Mouse (Mus musculus): ENCODE measurements around the gene Aars2.

- no peak for TF ChIP-seq CTCF (IDR thresholded peaks at IDR 0.05; ENCODE audit: low read depth)
- no peak for TF ChIP-seq EP300 (IDR thresholded peaks at IDR 0.05; ENCODE audit: low read depth)
These were observed 38.8 kb downstream of the Aars2 start for GRCm38 (mm10) chr17:45545278-45545961.
